Mouse (Mus musculus) CH12.LX (cell line): ENCODE results near the gene Rfx4. TPM values are rescaled to one million over a fixed set of nuclear protein-coding genes. Genes with fewer than 3 reads are reported as not detected.
A peak's percentile ranks its signal among the peaks of the same experiment; 100 is the strongest.

Experiments used
- DNase-seq: peaks from one replicate; pipeline ENCODE4 v3.0.0-alpha.2; 2013; ENCODE audit errors: extremely low read depth
- H3K27ac ChIP-seq: 2 replicates; pipeline ENCODE4 v1.5.1; 2012; ENCODE audit warnings: low read depth, mild to moderate bottlenecking, control low read depth, moderate library complexity; ENCODE audit not compliant: insufficient read depth
- H3K27me3 ChIP-seq: replicated peaks from 2 replicates; pipeline ENCODE3; 2012; ENCODE audit warnings: inconsistent platforms
- H3K36me3 ChIP-seq, 2 experiments: replicated peaks in 1 of 2; 2 replicates each; pipeline versions ENCODE3 to v1.6.1; 2012; ENCODE audit warnings: inconsistent platforms in 1 of 2, low read length in 1 of 2, mild to moderate bottlenecking in 1 of 2, mixed read lengths in 1 of 2, moderate library complexity in 1 of 2; ENCODE audit not compliant: control insufficient read depth in 1 of 2, insufficient read depth in 1 of 2
- H3K4me1 ChIP-seq, 2 experiments: 2 replicates each; pipeline ENCODE4 v1.6.1; 2012; ENCODE audit warnings: inconsistent platforms in 1 of 2, moderate library complexity in 1 of 2; ENCODE audit not compliant: insufficient read depth in 2 of 2, control insufficient read depth in 1 of 2
- H3K4me2 ChIP-seq: 2 replicates; pipeline ENCODE4 v1.6.1; 2012; ENCODE audit warnings: low read depth, mild to moderate bottlenecking, control low read depth; ENCODE audit not compliant: poor library complexity, insufficient read depth, severe bottlenecking
- H3K4me3 ChIP-seq, 3 experiments: fragments of 150-350 bp in 1 of 3; sonication (generic) in 1 of 3; replicated peaks in 1 of 3; 2 replicates each; pipeline versions ENCODE3 to v1.5.1; 2011 to 2012; ENCODE audit warnings: low read depth in 2 of 3, low read length in 2 of 3, mild to moderate bottlenecking in 2 of 3, moderate library complexity in 2 of 3, control low read depth in 1 of 3, improper control_type of control experiment in 1 of 3, inconsistent platforms in 1 of 3, mixed read lengths in 1 of 3; ENCODE audit not compliant: poor library complexity in 1 of 3
- H3K79me2 ChIP-seq: replicated peaks from 2 replicates; pipeline ENCODE4 v1.6.1; 2012; ENCODE audit warnings: mild to moderate bottlenecking, moderate library complexity; ENCODE audit not compliant: control insufficient read depth, poor library complexity, insufficient read depth, severe bottlenecking; ENCODE audit errors: extremely low read depth
- H3K9ac ChIP-seq: 2 replicates; pipeline ENCODE4 v1.6.1; 2012; ENCODE audit warnings: low read depth, mild to moderate bottlenecking, control low read depth, moderate library complexity; ENCODE audit not compliant: insufficient read depth
- H3K9me3 ChIP-seq: replicated peaks from 2 replicates; pipeline ENCODE3; 2012; ENCODE audit warnings: low read length, inconsistent platforms, mixed read lengths
- BHLHE40 ChIP-seq: IDR thresholded peaks from 2 replicates; pipeline ENCODE4 v1.6.1; 2011; ENCODE audit warnings: mild to moderate bottlenecking, low read depth, low read length, improper control_type of control experiment
- CTCF ChIP-seq, 2 experiments: IDR thresholded peaks in 1 of 2; conservative IDR thresholded peaks in 1 of 2; 2 replicates each; pipeline ENCODE4 v1.5.1; 2011 to 2012; ENCODE audit warnings: low read depth in 2 of 2, low read length in 2 of 2, improper control_type of control experiment in 1 of 2, inconsistent platforms in 1 of 2, mild to moderate bottlenecking in 1 of 2, moderate library complexity in 1 of 2
- E2F4 ChIP-seq: IDR thresholded peaks from 2 replicates; pipeline ENCODE4 v1.6.1; 2011; ENCODE audit warnings: low read depth, low read length, improper control_type of control experiment; ENCODE audit not compliant: insufficient replicate concordance
- EP300 ChIP-seq: IDR thresholded peaks from 2 replicates; pipeline ENCODE4 v1.6.1; 2011; ENCODE audit warnings: low read length, improper control_type of control experiment
- GABPA ChIP-seq: IDR thresholded peaks from 2 replicates; pipeline ENCODE4 v1.6.1; 2012; ENCODE audit warnings: low read depth, low read length, improper control_type of control experiment, inconsistent platforms; ENCODE audit not compliant: insufficient replicate concordance
- HCFC1 ChIP-seq: IDR thresholded peaks from 2 replicates; pipeline ENCODE4 v1.6.1; 2012; ENCODE audit warnings: low read depth, mild to moderate bottlenecking, inconsistent platforms, low read length, improper control_type of control experiment
- IRF4 ChIP-seq: IDR thresholded peaks from 2 replicates; pipeline ENCODE4 v1.6.1; 2014; ENCODE audit warnings: low read depth, mild to moderate bottlenecking, inconsistent platforms, low read length, improper control_type of control experiment
- JUN ChIP-seq: IDR thresholded peaks from 2 replicates; pipeline ENCODE4 v1.6.1; 2011; ENCODE audit warnings: low read depth, mild to moderate bottlenecking, low read length, improper control_type of control experiment, moderate library complexity; ENCODE audit not compliant: insufficient read depth
- MAZ ChIP-seq: IDR thresholded peaks from 2 replicates; pipeline ENCODE4 v1.6.1; 2012; ENCODE audit warnings: low read depth, mild to moderate bottlenecking, inconsistent platforms, low read length, improper control_type of control experiment, moderate library complexity
- MEF2A ChIP-seq: IDR thresholded peaks from 2 replicates; pipeline ENCODE4 v1.6.1; 2014; ENCODE audit warnings: low read depth, mild to moderate bottlenecking, inconsistent platforms, low read length, improper control_type of control experiment, borderline replicate concordance
- MXI1 ChIP-seq: IDR thresholded peaks from 2 replicates; pipeline ENCODE4 v1.6.1; 2011; ENCODE audit warnings: mild to moderate bottlenecking, low read depth, low read length, improper control_type of control experiment
- NELFE ChIP-seq: IDR thresholded peaks from 2 replicates; pipeline ENCODE4 v1.6.1; 2011; ENCODE audit warnings: low read depth, low read length, improper control_type of control experiment
- NRF1 ChIP-seq: IDR thresholded peaks from 2 replicates; pipeline ENCODE4 v1.6.1; 2014; ENCODE audit warnings: low read depth, mild to moderate bottlenecking, inconsistent platforms, low read length, improper control_type of control experiment, moderate library complexity
- RAD21 ChIP-seq: IDR thresholded peaks from 2 replicates; pipeline ENCODE4 v1.6.1; 2011; ENCODE audit warnings: low read depth, mild to moderate bottlenecking, low read length, improper control_type of control experiment, moderate library complexity
- SIN3A ChIP-seq: IDR thresholded peaks from 2 replicates; pipeline ENCODE4 v1.6.1; 2012; ENCODE audit warnings: low read length, improper control_type of control experiment, inconsistent platforms
- SMC3 ChIP-seq: IDR thresholded peaks from 2 replicates; pipeline ENCODE4 v1.6.1; 2011; ENCODE audit warnings: low read depth, low read length, improper control_type of control experiment
- TBP ChIP-seq: conservative IDR thresholded peaks from 2 replicates; pipeline ENCODE4 v1.6.1; 2011; ENCODE audit warnings: low read depth, low read length, improper control_type of control experiment
- USF2 ChIP-seq: conservative IDR thresholded peaks from 2 replicates; pipeline ENCODE4 v1.6.1; 2011; ENCODE audit warnings: low read depth, low read length, improper control_type of control experiment
- ZC3H11A ChIP-seq: IDR thresholded peaks from 2 replicates; pipeline ENCODE4 v1.6.1; 2012; ENCODE audit warnings: low read depth, mild to moderate bottlenecking, inconsistent platforms, low read length, improper control_type of control experiment
- ZMIZ1 ChIP-seq: IDR thresholded peaks from 2 replicates; pipeline ENCODE4 v1.6.1; 2012; ENCODE audit warnings: low read depth, mild to moderate bottlenecking, inconsistent platforms, low read length, improper control_type of control experiment
- dilution Hi-C: fragments of 300-500 bp; cut with MboI; formaldehyde crosslinking; loops from 2 replicates; pipeline ENCODE4 v1.14.3; 2020; ENCODE audit warnings: low sequenced_read_pairs; ENCODE audit not compliant: extremely low pct_unique_long_range_greater_than_20kb, extremely low pct_ligation_motif_present
- in situ Hi-C: fragments of 300-500 bp; cut with MboI; formaldehyde crosslinking; loops from 3 replicates; pipeline ENCODE4 v1.14.3; 2019; ENCODE audit warnings: low sequenced_read_pairs, low pct_ligation_motif_present, low pct_unique_long_range_greater_than_20kb, mixed read lengths
- polyA plus RNA-seq: library from polyadenylated mRNA; unstranded; fragments of >175 nt; gene quantifications from 2 replicates; pipeline ENCODE4 v1.2.1, GENCODE M21; 2012; ENCODE audit warnings: low read depth; ENCODE audit not compliant: insufficient read length
- total RNA-seq, 2 experiments: library from RNA; depleted of rRNA; stranded (reverse); fragments of 300-350 nt in 1 of 2; fragments of >200 nt in 1 of 2; gene quantifications; 2 replicates each; pipeline ENCODE4 v1.2.3; 2012 to 2014

The Rfx4 gene
- total and polyA plus RNA-seq, 3 experiments: 0.04 TPM; not detected in 2

GRCm38 (mm10) chr10:84916810-84917730 lies 161.2 kb downstream of the Rfx4 start, which contains the start of gene Ric8b (continued):
- TF ChIP-seq MEF2A: 0 out of 2 replicates have a peak, but pooled peaks have one; percentile 31
- TF ChIP-seq MXI1: peak; percentile 39
- TF ChIP-seq EP300: no peak
- peak; percentile 55 for TF ChIP-seq NELFE
- peak; percentile 84 for TF ChIP-seq MAZ
- no peak for TF ChIP-seq USF2
- TF ChIP-seq BHLHE40: 0 out of 2 replicates have a peak, but pooled peaks have one; percentile 4
- no peak for TF ChIP-seq SMC3
- peak; percentile 94 for TF ChIP-seq HCFC1
- peak; percentile 75; the same call in 1 of the 2 replicates for TF ChIP-seq GABPA
- no peak for TF ChIP-seq ZMIZ1
- 0 out of 2 replicates have a peak, but pooled peaks have one; percentile 24 for TF ChIP-seq IRF4
- 0 out of 2 replicates have a peak, but pooled peaks have one; percentile 4 for TF ChIP-seq ZC3H11A
- TF ChIP-seq SIN3A: peak; percentile 68; the same call in 1 of the 2 replicates
- TF ChIP-seq JUN: no peak

GRCm38 (mm10) chr10:84917731-84918095 lies 161.9 kb downstream of the Rfx4 start:
- H3K79me2 ChIP-seq: peaks cover 13% of the 10 kb centered on the region; the same call in 1 of the 2 replicates
- no peaks in the 10 kb centered on the region for H3K9me3 ChIP-seq
- no peak for DNase-seq
- peak overlapping the region; percentile 76 to 85 (median 82) for H3K4me3 ChIP-seq
- H3K27ac ChIP-seq: peak overlapping the region; percentile 20; the same call in 1 of the 2 replicates
- H3K4me1 ChIP-seq: peaks cover 0 to 19% of the 10 kb centered on the region in 2 experiments; a peak in 2 of 4 replicates
- no peaks in the 10 kb centered on the region for H3K27me3 ChIP-seq
- dilution Hi-C loops: no loop called here
- in situ Hi-C loops: no loop called here
- H3K36me3 ChIP-seq: peaks cover 0 to 19% of the 10 kb centered on the region in 2 experiments
- TF ChIP-seq BHLHE40: peak; percentile 43; the same call in 1 of the 2 replicates
- TF ChIP-seq MXI1: 0 out of 2 replicates have a peak, but pooled peaks have one; percentile 0
- TF ChIP-seq NRF1: peak; percentile 78
- no peak for TF ChIP-seq TBP
- TF ChIP-seq RAD21: no peak
- no peak for TF ChIP-seq CTCF (conservative IDR thresholded peaks at IDR 0.05 in 1 of 2, IDR thresholded peaks at IDR 0.05 in 1 of 2; ENCODE audit: low read depth in 2 of 2, low read length in 2 of 2)
- no peak for TF ChIP-seq E2F4
- peak overlapping the region; percentile 92 for H3K4me2 ChIP-seq
- peak overlapping the region; percentile 77 for H3K9ac ChIP-seq
